Mouse (Mus musculus): ENCODE data around the gene Abhd11.

DNA sequence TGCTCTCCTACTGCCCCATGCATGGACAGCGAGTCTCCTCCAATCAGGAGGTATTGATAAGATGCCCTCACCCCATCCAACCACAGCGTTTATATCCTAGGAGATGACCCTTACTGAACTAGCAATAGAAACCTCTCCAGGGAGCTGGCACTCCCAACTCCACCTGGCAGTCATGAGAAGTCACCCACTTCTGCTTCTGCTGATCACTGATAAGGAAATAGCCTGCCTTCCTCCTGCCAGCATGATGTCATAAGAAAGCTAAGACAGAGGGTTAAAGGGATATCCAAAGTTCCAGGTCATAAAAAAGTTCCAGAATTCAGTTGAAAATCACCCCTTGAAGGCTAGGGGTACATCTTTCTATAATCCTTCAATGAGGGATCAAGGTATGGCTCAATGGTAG lies 32.8 kb upstream of the Abhd11 start:
- TF ChIP-seq CTCF (IDR thresholded peaks at IDR 0.05; ENCODE audit: low read depth), result no peak
- no peak for TF ChIP-seq EP300 (IDR thresholded peaks at IDR 0.05; ENCODE audit: low read depth)

Measured in heart, postnatal 0 days (tissue).